Mouse (Mus musculus) adrenal gland, postnatal 25 days (tissue): ENCODE measurements at regions not wholly inside any gene's neighbourhood (a gene's known extent, or its start where the extent isn't known, plus 50 kb on each side); places are given as distances from the start of the nearest gene placed in this dataset.

ENCODE experiments used
- DNase-seq: peaks from one replicate; pipeline ENCODE4 v3.0.0; 2021; ENCODE audit warnings: mixed read lengths

DNA sequence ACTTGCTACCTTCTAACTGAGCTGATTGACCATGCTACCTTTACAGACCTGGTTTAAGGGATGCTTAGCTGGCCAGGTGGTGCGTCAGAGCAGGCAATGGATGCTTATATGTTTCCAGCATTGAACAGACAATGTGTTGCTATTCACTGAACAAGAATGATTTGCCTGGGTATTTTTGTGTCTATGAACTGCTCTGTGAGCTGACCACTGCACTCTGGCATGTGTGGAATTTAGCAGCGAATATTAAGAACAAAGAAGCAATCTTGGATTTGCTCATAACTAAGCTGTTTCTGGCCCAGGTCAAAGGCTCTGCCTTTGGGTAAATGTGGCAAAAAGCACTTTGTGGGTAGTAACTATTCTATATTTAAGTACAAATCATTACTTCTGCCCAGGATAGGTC, 58.3 kb upstream of the Ccdc39 start:
- DNase-seq = no peak

DNA sequence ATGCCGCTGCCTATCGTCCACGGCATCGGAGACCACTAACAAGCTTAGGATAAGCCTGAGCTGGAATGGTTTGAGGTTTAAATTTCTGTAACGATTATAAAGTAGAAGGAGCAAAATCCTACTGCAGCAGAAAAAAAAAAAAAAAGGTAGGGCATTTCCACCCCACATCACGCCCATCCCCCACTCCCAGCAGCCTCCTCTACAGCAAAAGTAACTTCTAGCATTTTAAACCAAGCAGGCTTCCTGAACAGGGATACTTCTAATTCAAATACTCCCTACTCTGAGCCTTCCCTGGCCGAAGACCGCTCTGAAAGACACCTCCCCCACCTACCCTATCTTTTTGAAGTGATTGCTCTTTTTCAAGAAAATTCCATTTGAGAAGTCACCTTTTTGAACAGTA, 59.2 kb upstream of the Ccdc39 start:
- no peak for DNase-seq

DNA sequence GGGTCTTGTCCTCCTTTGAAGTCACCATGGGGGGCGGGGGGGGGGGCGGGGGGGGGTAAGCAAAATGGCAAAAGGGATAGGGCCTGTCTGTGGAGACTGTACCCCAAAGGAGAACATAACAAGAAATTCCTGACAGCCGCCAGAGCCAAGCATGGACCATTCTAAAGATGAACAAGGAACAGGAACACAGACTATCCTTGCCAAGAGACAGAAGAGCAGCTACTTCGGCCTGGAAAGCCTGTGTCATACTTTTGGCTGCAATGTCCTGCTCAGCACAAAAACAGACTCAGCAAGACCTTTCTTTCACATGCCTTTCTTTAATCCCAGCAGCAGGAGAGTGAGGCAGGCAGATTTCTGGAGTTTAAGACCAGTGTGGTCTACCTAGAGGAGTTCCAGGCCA, 59.7 kb upstream of the Ccdc39 start:
- DNase-seq = no peak

DNA sequence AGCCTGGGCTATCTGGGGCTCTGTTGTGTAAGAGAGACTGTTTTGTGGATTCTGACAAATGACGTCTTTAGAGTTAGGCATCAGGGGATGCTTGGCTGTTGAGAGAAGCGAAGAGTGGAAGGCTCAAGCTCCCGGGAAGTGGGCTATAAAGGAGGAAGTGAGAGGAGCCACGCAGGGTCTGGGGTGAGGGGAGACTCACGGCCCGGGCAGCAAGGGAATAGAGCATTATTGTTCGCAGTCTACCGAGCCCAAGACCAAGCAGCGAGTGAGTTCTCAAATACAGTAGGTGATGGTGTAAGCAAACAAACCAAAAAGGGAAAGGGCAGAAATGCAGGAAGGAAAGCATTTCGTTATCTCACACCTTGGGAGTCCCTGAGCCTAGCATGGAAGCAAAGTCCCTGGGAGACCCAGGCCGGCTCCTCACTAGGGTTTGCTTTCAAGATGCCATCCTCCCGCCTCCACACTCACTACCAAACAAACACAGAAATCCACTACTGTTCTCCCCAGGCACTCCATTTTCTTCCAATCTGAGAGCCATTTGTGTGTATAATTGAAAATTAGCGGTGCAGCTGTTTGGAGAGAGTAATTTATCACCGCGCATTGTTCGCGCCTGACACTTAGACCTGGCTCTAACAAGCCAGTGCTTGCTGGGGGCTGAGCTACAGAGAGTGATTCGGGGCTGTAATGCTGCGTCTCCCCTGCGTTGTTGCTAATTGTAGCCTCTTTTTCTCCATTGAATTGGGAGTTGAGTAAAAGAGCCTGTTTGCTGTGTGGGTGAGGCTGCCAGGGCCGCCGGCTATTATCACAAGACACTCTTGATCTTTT, 61.0 kb upstream of the Ccdc39 start:
- no peak for DNase-seq

DNA sequence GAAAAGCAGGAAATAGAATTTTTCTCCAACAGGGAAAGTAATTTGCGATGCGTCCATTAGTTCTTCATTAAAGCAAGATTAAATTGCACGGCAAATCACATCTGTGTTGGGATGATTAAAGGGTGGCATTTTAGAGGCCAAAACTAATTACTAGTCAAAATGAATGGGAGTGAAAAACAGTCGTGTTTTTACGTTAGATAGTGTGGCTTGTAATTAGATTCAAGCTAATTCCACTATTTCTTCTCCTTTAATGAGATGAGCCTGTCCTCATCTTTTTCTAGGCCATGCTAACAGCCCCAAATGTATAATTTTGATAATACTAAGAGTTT, 61.5 kb upstream of the Ccdc39 start:
- DNase-seq = no peak

DNA sequence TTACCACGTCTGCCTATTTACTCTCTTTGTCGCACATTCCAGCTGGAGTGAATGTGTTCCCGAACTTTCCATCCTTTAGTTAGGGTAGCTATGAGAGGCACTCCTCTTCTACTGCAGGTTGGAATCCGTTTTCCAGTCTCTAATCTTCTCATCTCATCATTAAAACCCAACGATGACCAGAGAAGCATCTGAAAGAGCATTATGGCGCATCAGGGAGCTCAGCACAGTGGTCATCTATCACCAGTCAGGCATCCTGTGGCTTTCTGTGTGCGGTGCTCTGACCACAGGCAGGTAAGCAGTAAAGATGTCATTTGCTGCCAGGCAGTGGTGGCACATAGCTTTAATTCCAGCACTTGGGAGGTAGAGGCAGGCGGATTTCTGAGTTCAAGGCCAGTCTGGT, 63.0 kb upstream of the Ccdc39 start:
- DNase-seq = no peak

DNA sequence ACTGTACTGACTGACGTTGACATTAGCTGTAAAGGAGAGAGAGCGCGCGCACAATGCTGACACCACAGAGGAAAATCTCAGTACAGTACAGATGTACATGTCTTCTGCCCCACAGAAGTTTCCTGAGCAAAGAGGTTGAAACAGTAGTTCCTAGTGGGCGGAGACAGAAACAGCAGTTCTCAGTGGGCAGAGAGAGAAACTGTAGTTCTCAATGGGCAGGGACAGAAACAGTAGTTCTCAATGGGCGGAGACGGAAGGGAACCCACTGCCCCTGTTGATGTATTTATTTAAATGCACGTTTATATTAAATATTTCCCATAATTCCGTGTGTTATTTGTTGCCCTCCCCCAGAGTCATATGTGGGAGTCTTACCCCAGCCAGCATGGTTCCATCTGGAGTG, 67.4 kb upstream of the Ccdc39 start:
- no peak for DNase-seq

DNA sequence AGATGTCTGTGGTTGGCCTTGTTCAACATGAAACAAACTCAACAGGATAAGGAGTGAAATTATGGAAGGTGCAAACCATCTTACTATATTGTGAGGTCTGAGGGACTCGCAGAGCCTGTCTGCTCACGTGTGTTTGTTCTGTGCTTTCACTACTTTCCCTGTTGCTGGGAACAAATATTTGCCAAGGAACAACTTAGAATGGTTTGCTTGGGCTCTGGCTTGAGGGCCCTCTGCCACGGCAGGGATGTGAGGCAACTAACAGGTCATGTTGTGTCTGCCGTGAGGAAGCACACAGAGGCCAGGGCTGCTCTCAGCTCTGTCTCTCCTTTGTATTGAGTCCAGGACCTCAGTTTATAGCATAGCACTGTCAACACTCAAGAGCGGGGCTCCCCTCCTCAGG, 69.4 kb upstream of the Ccdc39 start:
- no peak for DNase-seq

DNA sequence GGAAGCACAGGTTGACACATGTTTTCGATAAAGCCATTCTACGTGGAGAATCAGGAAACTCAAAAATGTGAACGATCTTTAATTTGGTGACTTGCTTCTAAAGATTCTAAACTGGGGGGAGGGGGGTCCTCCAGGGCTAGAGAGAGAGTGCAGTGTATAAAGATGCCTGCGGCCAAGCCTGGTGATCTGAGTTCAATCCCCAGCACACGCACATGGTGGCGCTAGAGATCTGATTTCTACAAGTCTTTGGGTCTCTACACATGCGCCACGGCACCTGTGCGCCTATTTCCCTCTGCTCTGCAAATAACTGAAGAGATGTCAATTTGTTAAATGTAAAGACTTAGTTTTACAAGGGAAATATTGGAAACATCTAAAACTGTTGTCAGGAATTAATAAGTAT, 70.3 kb upstream of the Ccdc39 start:
- no peak for DNase-seq

DNA sequence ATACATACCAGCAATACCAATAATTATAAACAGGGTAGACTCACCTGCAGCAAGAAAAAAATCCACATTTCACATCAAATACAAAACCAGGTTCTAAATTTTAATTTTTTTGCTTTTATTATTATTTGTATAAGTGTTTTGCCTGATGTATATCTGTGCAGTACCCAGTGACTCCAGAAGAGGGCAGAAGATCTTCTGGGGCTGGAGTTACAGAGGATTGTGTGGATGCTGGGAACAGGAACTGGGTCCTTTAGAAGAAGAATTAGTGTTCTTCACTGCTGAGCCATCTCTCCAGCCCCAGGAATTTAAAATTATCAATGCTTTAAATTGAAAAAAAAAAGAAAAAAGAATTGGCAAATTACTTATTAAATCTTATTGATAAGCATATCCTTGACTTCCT, 71.7 kb upstream of the Ccdc39 start:
- no peak for DNase-seq

DNA sequence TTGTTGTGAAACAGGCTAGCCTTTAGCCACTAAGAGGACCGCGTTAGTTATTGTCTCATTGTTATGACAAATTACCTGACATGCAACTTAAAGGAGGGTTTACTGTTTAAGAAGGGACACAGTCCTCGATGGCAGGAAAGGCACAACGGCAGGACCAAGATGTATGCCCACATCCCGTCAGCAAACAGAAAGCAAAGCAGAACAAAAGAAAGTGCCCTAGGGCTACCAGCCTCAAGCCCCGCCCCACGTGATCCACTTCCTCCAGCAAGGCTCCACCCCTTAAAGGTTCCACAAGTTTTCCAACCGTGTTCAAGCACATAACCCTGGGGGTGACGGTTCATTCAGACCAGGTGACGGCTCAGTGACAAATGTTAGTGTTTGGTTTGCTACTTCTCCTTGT, 72.2 kb upstream of the Ccdc39 start:
- DNase-seq = no peak

DNA sequence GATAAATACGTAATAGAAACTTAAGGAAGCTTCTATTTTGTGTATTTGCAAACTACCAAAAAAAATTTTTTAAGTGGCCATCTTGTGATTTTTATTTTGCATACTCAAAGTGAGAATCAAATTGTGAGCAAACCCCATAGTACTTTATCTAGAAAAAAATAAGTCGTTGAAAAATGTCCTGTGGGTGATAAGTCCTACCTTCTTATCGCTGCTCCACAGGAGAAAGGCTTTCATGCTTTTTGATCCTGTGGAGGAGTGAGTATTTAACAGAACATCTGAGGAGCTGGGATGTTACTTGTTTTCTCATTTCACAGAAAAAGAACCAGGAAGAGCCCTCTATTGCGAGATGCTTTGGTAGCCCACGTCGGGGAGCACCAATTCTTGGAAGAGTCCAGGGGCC, 72.7 kb upstream of the Ccdc39 start:
- DNase-seq = no peak

DNA sequence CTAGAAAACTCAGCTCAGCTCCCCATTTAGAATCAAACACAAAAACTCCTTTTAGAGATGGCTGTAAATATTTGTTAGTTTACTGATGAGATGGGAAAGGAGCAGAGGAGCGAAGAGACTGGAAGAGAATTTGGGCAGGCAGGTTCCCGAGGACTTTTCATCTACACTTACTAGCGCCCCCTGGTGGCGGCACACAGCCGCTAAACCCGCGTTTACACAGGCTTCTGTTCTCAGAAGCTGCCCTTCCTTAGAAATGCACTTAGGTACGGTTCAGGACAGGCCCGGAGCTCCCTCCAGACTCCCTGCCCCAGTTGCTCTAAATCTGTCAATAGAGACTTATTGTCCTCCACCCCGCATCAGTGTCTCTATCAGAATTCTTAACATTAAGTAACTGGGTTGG, 74.7 kb upstream of the Ccdc39 start:
- peak; percentile 86 for DNase-seq

DNA sequence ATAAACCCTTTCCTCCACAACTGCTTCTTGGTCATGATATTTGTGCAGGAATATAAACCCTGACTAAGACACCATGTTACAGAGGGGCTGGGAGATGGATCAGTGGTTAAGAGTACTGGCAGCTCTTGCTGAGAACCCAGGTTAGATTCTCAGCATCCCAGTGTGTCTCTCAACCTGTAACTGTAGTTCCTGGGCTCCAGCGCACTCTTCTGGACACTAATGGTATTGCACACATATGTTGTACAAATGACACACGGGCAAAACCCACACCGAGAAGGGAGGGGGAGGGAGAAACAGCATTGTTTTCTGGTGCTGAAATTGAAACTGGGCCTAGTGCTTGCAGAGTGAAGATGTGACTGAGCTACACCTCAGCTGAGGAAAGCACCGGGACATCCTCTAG, 81.0 kb upstream of the Ccdc39 start:
- no peak for DNase-seq

DNA sequence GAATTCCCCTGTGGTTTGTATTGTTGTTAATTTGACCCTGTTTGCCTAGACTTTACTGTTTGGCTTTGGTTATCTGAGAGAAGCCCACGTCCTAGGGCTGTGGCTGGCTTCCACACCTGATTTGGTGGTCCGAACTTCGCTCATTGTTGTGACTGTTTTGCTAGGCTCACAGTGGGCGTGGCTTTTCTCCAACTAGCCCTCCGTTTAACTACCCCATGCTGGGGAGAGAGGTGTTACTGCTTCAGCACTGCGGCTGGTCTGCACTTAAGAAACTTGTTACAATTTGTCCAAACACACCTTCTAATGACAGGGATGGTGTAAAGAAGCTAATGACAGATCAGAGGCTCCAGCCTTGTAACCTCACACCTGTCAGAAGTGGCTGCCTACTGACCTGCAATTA, 64.7 kb upstream of the Fxr1 start:
- DNase-seq = no peak

DNA sequence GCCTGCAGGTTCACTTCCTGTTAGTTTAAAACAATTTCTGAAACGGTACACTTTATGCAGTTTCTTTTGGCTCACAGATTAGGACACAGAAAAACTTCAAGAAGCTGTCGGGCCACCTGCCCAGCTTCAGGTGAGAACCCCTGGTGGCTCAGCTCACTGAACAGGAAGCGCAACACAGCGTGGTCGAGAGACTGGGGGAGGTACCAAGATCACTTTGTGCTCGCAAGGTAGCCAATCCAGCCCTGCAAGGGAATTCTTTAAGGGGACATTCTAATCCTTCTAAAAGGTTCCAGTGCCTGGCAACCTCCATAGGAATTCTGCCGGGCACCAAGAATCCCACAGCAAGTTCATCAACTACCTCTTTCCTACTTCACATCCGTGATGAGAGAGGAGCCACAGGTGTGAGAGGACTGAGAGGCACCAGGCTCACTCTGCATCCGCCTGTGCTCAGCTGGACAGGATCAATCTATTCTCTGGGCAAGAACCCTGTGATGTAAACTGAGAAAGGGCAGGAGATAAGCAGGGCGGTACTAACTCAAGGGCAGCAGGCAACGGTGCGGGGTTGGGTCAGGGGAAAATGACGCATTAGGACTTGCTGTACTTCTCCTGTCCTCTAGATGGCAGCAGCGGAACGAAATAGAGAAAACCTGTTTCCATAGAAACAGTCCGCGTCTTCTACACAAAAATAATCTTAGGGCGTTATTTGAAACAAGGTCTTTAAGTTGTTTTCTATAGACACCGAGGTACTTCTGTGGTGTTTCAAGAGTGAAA, 63.7 kb upstream of the Fxr1 start:
- peak; percentile 62 for DNase-seq

DNA sequence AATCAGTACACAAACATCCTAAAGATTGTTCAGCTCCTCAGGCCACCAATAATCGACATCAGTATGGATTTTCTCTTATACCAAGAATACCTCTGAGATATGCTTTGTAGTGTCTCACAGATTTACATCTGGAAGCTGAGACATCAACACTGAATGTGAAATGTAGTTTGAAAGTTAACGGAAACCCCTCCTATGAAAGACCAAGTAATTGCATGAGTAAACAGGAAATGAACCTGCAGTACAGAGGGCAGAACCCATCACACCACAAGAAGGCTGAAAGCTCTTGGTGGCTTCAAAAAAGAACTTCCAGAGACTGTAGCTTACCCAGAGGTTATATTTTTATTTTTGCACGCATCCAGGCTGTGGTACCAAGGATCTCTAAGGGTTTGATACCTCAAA, 63.1 kb upstream of the Fxr1 start:
- no peak for DNase-seq

DNA sequence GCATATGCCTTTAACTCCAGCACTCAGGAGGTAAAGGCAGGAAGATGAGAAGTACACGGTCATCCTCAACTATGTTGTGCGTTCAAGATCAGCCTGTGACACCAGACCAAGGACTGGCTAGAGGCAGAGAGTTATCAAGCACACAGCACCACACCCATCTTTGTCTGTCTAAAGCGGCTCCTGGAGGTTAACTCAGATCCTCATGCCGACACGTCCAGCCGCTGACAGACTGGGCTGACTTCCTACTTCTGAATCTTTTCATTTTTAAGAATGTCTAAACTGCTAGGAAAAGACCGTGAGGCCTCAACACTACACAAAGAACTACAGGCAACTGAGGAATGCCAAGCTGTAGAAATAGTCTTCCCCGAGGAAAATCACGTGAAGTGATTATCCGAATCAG, 62.1 kb upstream of the Fxr1 start:
- no peak for DNase-seq

DNA sequence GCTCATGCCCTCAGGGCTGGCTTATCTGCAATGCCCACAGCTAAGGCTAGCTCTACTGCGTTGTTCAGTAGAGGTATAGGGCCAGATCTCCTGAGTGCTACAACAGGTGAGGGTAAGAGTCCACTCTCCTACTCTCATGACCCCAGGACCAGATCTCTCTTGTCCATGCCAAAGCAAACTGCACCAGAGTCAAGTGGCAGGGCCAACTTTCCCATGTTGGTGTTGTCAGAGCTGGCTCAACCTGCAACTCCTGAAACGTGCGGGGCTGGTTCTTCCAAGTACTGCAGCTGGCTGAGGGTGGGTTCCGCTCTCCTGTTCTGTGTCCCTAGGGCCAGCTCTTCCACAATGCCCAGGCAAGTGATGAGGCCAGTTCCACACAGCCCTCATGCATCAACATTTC, 61.5 kb upstream of the Fxr1 start:
- DNase-seq = no peak

DNA sequence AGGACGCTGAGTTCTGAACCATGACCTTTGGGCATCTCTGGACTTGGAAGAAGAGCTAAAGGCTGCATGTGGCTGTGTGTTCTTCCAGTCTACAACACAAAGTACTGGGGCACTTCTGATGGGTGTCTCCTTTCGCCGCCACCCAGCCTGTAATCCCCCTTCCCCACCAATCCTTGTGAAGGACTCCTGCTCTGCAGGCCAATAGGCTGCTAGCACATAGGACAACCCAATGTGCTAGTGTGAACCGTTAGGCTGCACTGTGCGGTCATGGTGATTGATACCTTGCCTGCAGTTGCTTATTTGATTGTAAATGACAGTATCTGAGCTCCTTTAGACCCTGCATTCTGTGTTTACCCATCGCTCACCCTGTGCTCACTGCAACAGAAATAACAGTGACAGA, 59.5 kb upstream of the Fxr1 start:
- DNase-seq = no peak

DNA sequence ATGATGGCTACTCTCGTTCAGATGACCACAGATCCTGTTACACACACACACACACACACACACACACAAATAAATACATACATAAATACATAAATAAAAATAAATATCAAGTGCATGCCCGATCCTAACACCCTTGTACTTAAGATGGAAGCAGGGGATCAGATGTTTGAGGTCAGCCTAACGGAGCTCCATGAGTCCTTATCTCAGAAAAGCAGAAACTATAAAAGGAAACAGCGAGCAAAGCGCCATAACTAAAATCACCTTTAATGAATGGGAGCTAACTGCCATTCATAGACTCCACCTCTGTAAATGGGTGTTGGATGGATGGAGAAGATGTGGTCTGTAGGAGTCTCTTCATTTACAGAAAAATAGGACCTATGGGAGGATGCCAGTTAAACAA, 56.8 kb upstream of the Fxr1 start:
- DNase-seq = no peak

DNA sequence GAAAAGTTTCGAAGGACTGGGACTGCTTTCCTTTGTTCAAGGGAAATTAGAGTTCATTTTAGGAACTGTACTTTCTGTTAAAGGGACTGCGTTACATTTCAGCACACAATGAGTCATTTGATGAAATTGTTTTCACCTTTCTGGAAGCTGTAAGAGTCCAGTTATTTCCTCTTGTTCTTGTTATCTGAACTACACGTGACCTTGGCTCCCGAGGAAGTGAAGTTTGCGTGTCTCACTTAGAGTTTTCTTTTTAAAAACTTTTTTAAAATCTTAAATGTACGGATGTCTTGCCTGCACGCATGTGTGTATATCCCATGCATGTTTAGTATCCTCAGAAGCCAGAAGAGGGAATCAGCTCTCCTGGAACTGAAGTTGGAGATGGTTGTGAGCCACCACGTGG, 52.6 kb upstream of the Fxr1 start:
- no peak for DNase-seq
